Mouse (Mus musculus): Measurements from ENCODE around the gene Ampd3.

The Ampd3 gene

GRCm38 (mm10) chr7:110768001-110768400, at the start of gene Ampd3:
TSS of gene Ampd3 (plus strand) at chr7:110768206.
- in situ Hi-C loops (cut with MboI): no loop called here

GRCm38 (mm10) chr7:110718505-110718904, 49.5 kb upstream of the Ampd3 start:
- in situ Hi-C loops (cut with MboI): no loop called here

GRCm38 (mm10) chr7:110719857-110720256, 48.1 kb upstream of the Ampd3 start:
- in situ Hi-C loops (cut with MboI): loop anchor here (10.0 kb wide), 1 partner anchor 295 kb away; no protein-coding TSS in a partner anchor

GRCm38 (mm10) chr7:110722183-110722582, 45.8 kb upstream of the Ampd3 start:
- in situ Hi-C loops (cut with MboI): loop anchor here (10.0 kb wide), 1 partner anchor 293 kb away; no protein-coding TSS in a partner anchor

- in situ Hi-C loops (cut with MboI): loop anchor here (5.0 to 10.0 kb wide), 2 partner anchors 75 to 288 kb away; no protein-coding TSS in a partner anchor
These were observed 41.0 kb upstream of the Ampd3 start for GRCm38 (mm10) chr7:110727049-110727448.

GRCm38 (mm10) chr7:110728876-110729275, 39.1 kb upstream of the Ampd3 start:
- in situ Hi-C loops (cut with MboI): loop anchor here (5.0 to 10.0 kb wide), 2 partner anchors 73 to 286 kb away; no protein-coding TSS in a partner anchor

- in situ Hi-C loops (cut with MboI): loop anchor here (5.0 to 10.0 kb wide), 2 partner anchors 73 to 286 kb away; no protein-coding TSS in a partner anchor
These were observed 38.7 kb upstream of the Ampd3 start for GRCm38 (mm10) chr7:110729295-110729694.

GRCm38 (mm10) chr7:110731091-110731967, 36.7 kb upstream of the Ampd3 start:
- in situ Hi-C loops (cut with MboI): no loop called here

GRCm38 (mm10) chr7:110732001-110732632, 35.9 kb upstream of the Ampd3 start:
- in situ Hi-C loops (cut with MboI): no loop called here

- in situ Hi-C loops (cut with MboI): no loop called here
These were observed 31.1 kb upstream of the Ampd3 start for GRCm38 (mm10) chr7:110736914-110737313.

GRCm38 (mm10) chr7:110739764-110740163, 28.2 kb upstream of the Ampd3 start:
- in situ Hi-C loops (cut with MboI): no loop called here

- in situ Hi-C loops (cut with MboI): no loop called here
These were observed 27.8 kb upstream of the Ampd3 start for GRCm38 (mm10) chr7:110740188-110740587.

GRCm38 (mm10) chr7:110742022-110742421, 26.0 kb upstream of the Ampd3 start:
- in situ Hi-C loops (cut with MboI): no loop called here

- in situ Hi-C loops (cut with MboI): no loop called here
These were observed 21.9 kb upstream of the Ampd3 start for GRCm38 (mm10) chr7:110746087-110746562.

GRCm38 (mm10) chr7:110746809-110747208, 21.2 kb upstream of the Ampd3 start:
- in situ Hi-C loops (cut with MboI): no loop called here

- in situ Hi-C loops (cut with MboI): no loop called here
These were observed 17.2 kb upstream of the Ampd3 start for GRCm38 (mm10) chr7:110750834-110751233.

- in situ Hi-C loops (cut with MboI): no loop called here
These were observed 16.4 kb upstream of the Ampd3 start for GRCm38 (mm10) chr7:110751634-110752033.

- in situ Hi-C loops (cut with MboI): no loop called here
These were observed 14.7 kb upstream of the Ampd3 start for GRCm38 (mm10) chr7:110753310-110753709.

GRCm38 (mm10) chr7:110753926-110754330, 14.1 kb upstream of the Ampd3 start:
- in situ Hi-C loops (cut with MboI): no loop called here

GRCm38 (mm10) chr7:110756440-110756839, 11.6 kb upstream of the Ampd3 start:
- in situ Hi-C loops (cut with MboI): no loop called here

GRCm38 (mm10) chr7:110762605-110763180, 5.3 kb upstream of the Ampd3 start:
- in situ Hi-C loops (cut with MboI): no loop called here

GRCm38 (mm10) chr7:110768451-110769064, 552 bp downstream of the Ampd3 start:
- in situ Hi-C loops (cut with MboI): no loop called here

Measured in mature B cell (primary cell).